Mouse (Mus musculus) MEL (cell line): Measurements from ENCODE around the gene Sirt4. TPM values are rescaled to one million over a fixed set of nuclear protein-coding genes. Genes with fewer than 3 reads are reported as not detected.

ENCODE experiments used
- DNase-seq: peaks from one replicate; pipeline ENCODE4 v3.0.0; 2011; ENCODE audit warnings: low read depth, low spot score
- H3K27ac ChIP-seq: 2 replicates; pipeline ENCODE4 v1.5.1; 2012; ENCODE audit warnings: low read depth, mild to moderate bottlenecking, control low read depth, low read length, moderate library complexity; ENCODE audit not compliant: control insufficient read depth
- H3K27me3 ChIP-seq, 2 experiments: fragments of 150-350 bp in 1 of 2; sonication (generic) in 1 of 2; 2 replicates each; pipeline ENCODE4 v1.6.1; 2012; ENCODE audit warnings: low read length in 2 of 2, mild to moderate bottlenecking in 2 of 2, improper control_type of control experiment in 1 of 2, moderate library complexity in 1 of 2; ENCODE audit not compliant: insufficient read depth in 2 of 2, control insufficient read depth in 1 of 2
- H3K36me3 ChIP-seq, 2 experiments: 2 replicates each; pipeline ENCODE4 v1.6.1; 2012 to 2014; ENCODE audit warnings: low read length in 2 of 2, improper control_type of control experiment in 1 of 2, inconsistent platforms in 1 of 2, mild to moderate bottlenecking in 1 of 2; ENCODE audit not compliant: insufficient read depth in 2 of 2, control insufficient read depth in 1 of 2
- H3K4me1 ChIP-seq, 2 experiments: fragments of 150-350 bp in 1 of 2; sonication (generic) in 1 of 2; 2 replicates each; pipeline ENCODE4 v1.6.1; 2012; ENCODE audit warnings: low read length in 2 of 2, improper control_type of control experiment in 1 of 2, mild to moderate bottlenecking in 1 of 2; ENCODE audit not compliant: insufficient read depth in 2 of 2, control insufficient read depth in 1 of 2
- H3K4me3 ChIP-seq, 2 experiments: fragments of 150-350 bp in 1 of 2; sonication (generic) in 1 of 2; 2 replicates each; pipeline ENCODE4 v1.5.1; 2012; ENCODE audit warnings: low read depth in 2 of 2, low read length in 2 of 2, mild to moderate bottlenecking in 2 of 2, moderate library complexity in 2 of 2, control low read depth in 1 of 2, improper control_type of control experiment in 1 of 2; ENCODE audit not compliant: control insufficient read depth in 1 of 2, insufficient read depth in 1 of 2
- H3K79me2 ChIP-seq: 2 replicates; pipeline ENCODE4 v1.6.1; 2012; ENCODE audit warnings: mild to moderate bottlenecking, low read length, moderate library complexity; ENCODE audit not compliant: control insufficient read depth, poor library complexity, insufficient read depth
- H3K9ac ChIP-seq: 2 replicates; pipeline ENCODE4 v1.6.1; 2012; ENCODE audit warnings: low read depth, mild to moderate bottlenecking, control low read depth, low read length, moderate library complexity; ENCODE audit not compliant: control insufficient read depth, poor library complexity, severe bottlenecking
- H3K9me3 ChIP-seq: fragments of 150-350 bp; sonication (generic); replicated peaks from 2 replicates; pipeline ENCODE4 v1.6.1; 2012; ENCODE audit warnings: mild to moderate bottlenecking, low read length, improper control_type of control experiment, moderate library complexity; ENCODE audit not compliant: insufficient read depth
- CHD1 ChIP-seq: IDR thresholded peaks from 2 replicates; pipeline ENCODE4 v1.6.1; 2012; ENCODE audit warnings: low read depth, mild to moderate bottlenecking, inconsistent platforms, low read length, improper control_type of control experiment
- CHD2 ChIP-seq: IDR thresholded peaks from 2 replicates; pipeline ENCODE4 v1.6.1; 2011; ENCODE audit warnings: low read length, improper control_type of control experiment
- CTCF ChIP-seq, 3 experiments: IDR thresholded peaks in 2 of 3; conservative IDR thresholded peaks in 1 of 3; 2 replicates each; pipeline ENCODE4 v1.5.1; 2011 to 2012; ENCODE audit warnings: low read length in 3 of 3, low read depth in 2 of 3, mild to moderate bottlenecking in 2 of 3, improper control_type of control experiment in 1 of 3, inconsistent platforms in 1 of 3, mixed read lengths in 1 of 3, moderate library complexity in 1 of 3; ENCODE audit not compliant: control insufficient read depth in 1 of 3, insufficient read depth in 1 of 3, poor library complexity in 1 of 3, severe bottlenecking in 1 of 3
- E2F4 ChIP-seq: IDR thresholded peaks from 2 replicates; pipeline ENCODE4 v1.6.1; 2011; ENCODE audit warnings: low read depth, low read length, improper control_type of control experiment, borderline replicate concordance
- ELF1 ChIP-seq: IDR thresholded peaks from 2 replicates; pipeline ENCODE4 v1.6.1; 2014; ENCODE audit warnings: low read depth, mild to moderate bottlenecking, inconsistent platforms, low read length, improper control_type of control experiment, moderate library complexity
- EP300 ChIP-seq, 2 experiments: IDR thresholded peaks; 2 replicates each; pipeline ENCODE4 v1.6.1; 2011; ENCODE audit warnings: improper control_type of control experiment in 2 of 2, low read length in 2 of 2, low read depth in 1 of 2, mild to moderate bottlenecking in 1 of 2
- ETS1 ChIP-seq: IDR thresholded peaks from 2 replicates; pipeline ENCODE4 v1.6.1; 2012; ENCODE audit warnings: low read depth, mild to moderate bottlenecking, inconsistent platforms, low read length, improper control_type of control experiment, moderate library complexity
- GABPA ChIP-seq: IDR thresholded peaks from 2 replicates; pipeline ENCODE4 v1.6.1; 2012; ENCODE audit warnings: low read depth, mild to moderate bottlenecking, inconsistent platforms, low read length, improper control_type of control experiment, moderate library complexity
- GATA1 ChIP-seq: IDR thresholded peaks from 2 replicates; pipeline ENCODE4 v1.6.1; 2011; ENCODE audit warnings: low read depth, low read length, improper control_type of control experiment
- HCFC1 ChIP-seq: IDR thresholded peaks from 2 replicates; pipeline ENCODE4 v1.6.1; 2012; ENCODE audit warnings: low read depth, mild to moderate bottlenecking, inconsistent platforms, low read length, improper control_type of control experiment, moderate library complexity
- JUND ChIP-seq: IDR thresholded peaks from 2 replicates; pipeline ENCODE4 v1.6.1; 2011; ENCODE audit warnings: low read depth, mild to moderate bottlenecking, improper control_type of control experiment, low read length
- KAT2A ChIP-seq: conservative IDR thresholded peaks from 2 replicates; pipeline ENCODE4 v1.6.1; 2012; ENCODE audit warnings: low read depth, low read length, improper control_type of control experiment, inconsistent platforms
- MAZ ChIP-seq: IDR thresholded peaks from 2 replicates; pipeline ENCODE4 v1.6.1; 2012; ENCODE audit warnings: low read depth, mild to moderate bottlenecking, inconsistent platforms, low read length, improper control_type of control experiment
- MEF2A ChIP-seq: IDR thresholded peaks from 2 replicates; pipeline ENCODE4 v1.6.1; 2014; ENCODE audit warnings: low read depth, mild to moderate bottlenecking, inconsistent platforms, low read length, improper control_type of control experiment; ENCODE audit not compliant: poor library complexity, insufficient replicate concordance, severe bottlenecking; ENCODE audit errors: extremely low read depth
- MXI1 ChIP-seq: IDR thresholded peaks from 2 replicates; pipeline ENCODE4 v1.6.1; 2011; ENCODE audit warnings: mild to moderate bottlenecking, low read depth, low read length, improper control_type of control experiment
- MYC ChIP-seq: IDR thresholded peaks from 2 replicates; pipeline ENCODE4 v1.6.1; 2011; ENCODE audit warnings: low read depth, mild to moderate bottlenecking, low read length, improper control_type of control experiment, moderate library complexity
- POLR2A ChIP-seq, 2 experiments: IDR thresholded peaks; 2 replicates each; pipeline ENCODE4 v1.6.1; 2011 to 2012; ENCODE audit warnings: low read length in 2 of 2, mild to moderate bottlenecking in 2 of 2, control low read depth in 1 of 2, improper control_type of control experiment in 1 of 2, low read depth in 1 of 2, moderate library complexity in 1 of 2; ENCODE audit not compliant: control insufficient read depth in 1 of 2, insufficient read depth in 1 of 2, poor library complexity in 1 of 2
- POLR2AphosphoS5 ChIP-seq: IDR thresholded peaks from 2 replicates; pipeline ENCODE4 v1.6.1; 2012; ENCODE audit warnings: low read depth, borderline replicate concordance, mild to moderate bottlenecking, inconsistent platforms, low read length, moderate library complexity, mixed read lengths
- RAD21 ChIP-seq: IDR thresholded peaks from 2 replicates; pipeline ENCODE4 v1.6.1; 2011; ENCODE audit warnings: mild to moderate bottlenecking, low read depth, low read length, improper control_type of control experiment
- RCOR1 ChIP-seq: IDR thresholded peaks from 2 replicates; pipeline ENCODE4 v1.6.1; 2012; ENCODE audit warnings: low read depth, mild to moderate bottlenecking, inconsistent platforms, low read length, improper control_type of control experiment
- SIN3A ChIP-seq: IDR thresholded peaks from 2 replicates; pipeline ENCODE4 v1.6.1; 2012; ENCODE audit warnings: low read length, improper control_type of control experiment, inconsistent platforms
- SMC3 ChIP-seq: IDR thresholded peaks from 2 replicates; pipeline ENCODE4 v1.6.1; 2011; ENCODE audit warnings: low read depth, low read length, improper control_type of control experiment
- TAL1 ChIP-seq: IDR thresholded peaks from 2 replicates; pipeline ENCODE4 v1.6.1; 2012; ENCODE audit warnings: mild to moderate bottlenecking, inconsistent platforms, low read length, moderate library complexity, mixed read lengths
- TBP ChIP-seq: IDR thresholded peaks from 2 replicates; pipeline ENCODE4 v1.8.0; 2011; ENCODE audit warnings: low read depth, low read length, improper control_type of control experiment
- TCF12 ChIP-seq: IDR thresholded peaks from 2 replicates; pipeline ENCODE4 v1.6.1; 2014; ENCODE audit warnings: low read depth, mild to moderate bottlenecking, inconsistent platforms, low read length, improper control_type of control experiment, moderate library complexity
- UBTF ChIP-seq: IDR thresholded peaks from 2 replicates; pipeline ENCODE4 v1.6.1; 2012; ENCODE audit warnings: low read depth, mild to moderate bottlenecking, inconsistent platforms, low read length, improper control_type of control experiment, moderate library complexity, borderline replicate concordance; ENCODE audit not compliant: insufficient read depth
- USF2 ChIP-seq, 2 experiments: IDR thresholded peaks; 2 replicates each; pipeline ENCODE4 v1.6.1; 2011 to 2012; ENCODE audit warnings: improper control_type of control experiment in 2 of 2, low read length in 2 of 2, borderline replicate concordance in 1 of 2, inconsistent platforms in 1 of 2, low read depth in 1 of 2, mild to moderate bottlenecking in 1 of 2; ENCODE audit not compliant: insufficient read depth in 1 of 2
- ZC3H11A ChIP-seq: IDR thresholded peaks from 2 replicates; pipeline ENCODE4 v1.6.1; 2012; ENCODE audit warnings: low read depth, mild to moderate bottlenecking, inconsistent platforms, low read length, improper control_type of control experiment
- ZMIZ1 ChIP-seq: IDR thresholded peaks from 2 replicates; pipeline ENCODE4 v1.6.1; 2012; ENCODE audit warnings: low read depth, mild to moderate bottlenecking, inconsistent platforms, low read length, improper control_type of control experiment, moderate library complexity
- ZNF384 ChIP-seq: IDR thresholded peaks from 2 replicates; pipeline ENCODE4 v1.6.1; 2012; ENCODE audit warnings: low read depth, mild to moderate bottlenecking, inconsistent platforms, low read length, improper control_type of control experiment
- polyA plus RNA-seq, 2 experiments: library from polyadenylated mRNA; stranded (reverse) in 1 of 2; unstranded in 1 of 2; fragments of >175 nt in 1 of 2; fragments of >200 nt in 1 of 2; gene quantifications; 2 replicates each; pipeline versions ENCODE4 v1.2.1 to v1.2.4; 2012; ENCODE audit warnings: low replicate concordance in 2 of 2, low read depth in 1 of 2; ENCODE audit not compliant: insufficient read length in 2 of 2, insufficient read depth in 1 of 2, missing spikeins in 1 of 2
- total RNA-seq: library from RNA; depleted of rRNA; stranded (reverse); fragments of 300-350 nt; gene quantifications from 2 replicates; pipeline ENCODE4 v1.2.3, GENCODE M21; 2012

The Sirt4 gene
- total and polyA plus RNA-seq, 3 experiments = 9.2 to 10.3 TPM; not detected in 1

DNA sequence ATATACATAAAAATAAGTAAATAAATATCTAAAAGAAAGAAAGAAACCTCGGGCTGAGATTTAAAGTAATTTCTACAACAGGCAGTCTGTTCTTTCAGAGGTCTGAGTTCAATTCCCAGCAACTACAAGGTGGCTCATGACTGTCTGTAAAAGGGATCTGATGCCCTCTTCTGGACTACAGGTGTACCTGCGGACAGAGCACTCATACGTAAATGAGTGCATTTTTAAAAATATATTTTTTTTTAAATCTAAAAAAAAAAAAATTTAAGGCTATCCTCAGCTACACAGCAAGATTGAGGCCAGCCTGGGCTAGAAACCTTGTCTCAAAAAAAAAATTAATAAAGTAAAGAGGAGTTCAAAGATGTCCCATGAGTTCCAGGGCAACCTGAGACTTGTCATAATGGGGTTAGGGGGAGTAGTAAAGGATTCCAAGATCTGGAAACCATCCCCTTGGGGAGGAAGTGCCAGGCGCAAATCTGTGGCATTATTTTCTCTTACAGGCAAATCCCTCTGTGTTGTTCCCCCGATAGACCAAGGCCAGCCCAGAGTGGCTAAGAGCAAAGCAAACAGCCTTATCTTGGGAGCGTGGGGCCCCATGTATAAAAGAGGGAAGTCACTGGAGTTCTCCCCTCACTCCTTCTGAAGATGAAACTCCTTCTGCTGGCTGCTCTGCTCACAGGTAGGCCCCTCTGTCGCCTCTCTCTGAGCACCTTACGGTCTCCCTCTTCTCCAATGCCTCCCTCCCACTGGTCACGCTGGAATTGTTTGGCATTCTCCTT is 18.7 kb downstream of the Sirt4 start, which contains the start of gene Pla2g1b:
Gene Pla2g1b (plus strand): TSS at position 621 of the 779 bp plus-strand sequence.
- no peaks in the 10 kb centered on the region for H3K79me2 ChIP-seq
- H3K36me3 ChIP-seq = peaks cover 0 to 7% of the 10 kb centered on the region in 2 experiments; a peak in 2 of 4 replicates
- H3K27ac ChIP-seq = peak within 1 kb of the TSS; percentile 20; the same call in 1 of the 2 replicates
- H3K4me3 ChIP-seq = peak within 1 kb of the TSS; percentile 1 to 5; a peak in 1 of 4 replicates
- peak; percentile 86 for DNase-seq
- H3K4me1 ChIP-seq = peaks cover 2 to 7% of the 10 kb centered on the region in 2 experiments; a peak in 2 of 4 replicates
- no peaks in the 10 kb centered on the region for H3K27me3 ChIP-seq
- peak within 1 kb of the TSS; percentile 33 for H3K9ac ChIP-seq
- H3K9me3 ChIP-seq = no peaks in the 10 kb centered on the region
- TF ChIP-seq ELF1 = no peak
- TF ChIP-seq POLR2AphosphoS5 = no peak
- TF ChIP-seq GATA1 = peak; percentile 86
- TF ChIP-seq GABPA = no peak
- peak; percentile 70 for TF ChIP-seq TBP
- peak; percentile 53 for TF ChIP-seq SMC3
- no peak for TF ChIP-seq MYC
- peak; percentile 65 for TF ChIP-seq RAD21
- peak in 1 of 2 experiments; percentile 29; a peak in 1 of 4 replicates for TF ChIP-seq POLR2A (IDR thresholded peaks at IDR 0.05; ENCODE audit: control insufficient read depth in 1 of 2, insufficient read depth in 1 of 2, low read depth in 1 of 2, low read length in 2 of 2, poor library complexity in 1 of 2)
- TF ChIP-seq MEF2A = no peak
- peak; percentile 51; the same call in 1 of the 2 replicates for TF ChIP-seq ZNF384
- no peak for TF ChIP-seq UBTF
- no peak for TF ChIP-seq CHD2
- no peak for TF ChIP-seq CHD1
- TF ChIP-seq HCFC1 = 0 out of 2 replicates have a peak, but pooled peaks have one; percentile 12
- no peak for TF ChIP-seq E2F4
- TF ChIP-seq ZC3H11A = peak; percentile 44
- TF ChIP-seq MXI1 = peak; percentile 48; the same call in 1 of the 2 replicates
- TF ChIP-seq ETS1 = no peak
- no peak for TF ChIP-seq JUND
- TF ChIP-seq TAL1 = no peak
- TF ChIP-seq USF2 (IDR thresholded peaks at IDR 0.05; ENCODE audit: borderline replicate concordance in 1 of 2, insufficient read depth in 1 of 2, low read depth in 1 of 2, low read length in 2 of 2) = no peak
- no peak for TF ChIP-seq KAT2A
- TF ChIP-seq CTCF (IDR thresholded peaks at IDR 0.05 in 2 of 3, conservative IDR thresholded peaks at IDR 0.05 in 1 of 3; ENCODE audit: control insufficient read depth in 1 of 3, insufficient read depth in 1 of 3, low read depth in 2 of 3, low read length in 3 of 3, poor library complexity in 1 of 3, severe bottlenecking in 1 of 3) = peak; percentile 42 to 58 (median 50)
- TF ChIP-seq MAZ = peak; percentile 67; the same call in 1 of the 2 replicates
- TF ChIP-seq EP300 (IDR thresholded peaks at IDR 0.05; ENCODE audit: low read depth in 1 of 2, low read length in 2 of 2) = peak; percentile 58 to 77
- no peak for TF ChIP-seq ZMIZ1
- TF ChIP-seq SIN3A = no peak; the same call in 1 of the 2 replicates
- peak; percentile 79 for TF ChIP-seq RCOR1
- 0 out of 2 replicates have a peak, but pooled peaks have one; percentile 36 for TF ChIP-seq TCF12
